Mouse (Mus musculus) bone marrow, adult 2 months (tissue): ENCODE measurements at regions not wholly inside any gene's neighbourhood (a gene's known extent, or its start where the extent isn't known, plus 50 kb on each side); places are given as distances from the start of the nearest gene placed in this dataset.
A peak's percentile ranks its signal among the peaks of the same experiment; 100 is the strongest.

Experiments used
- H3K27ac ChIP-seq: fragments of 200-500 bp; 2 replicates; pipeline ENCODE4 v1.5.1; 2012; ENCODE audit warnings: low read depth, mild to moderate bottlenecking, control low read depth, inconsistent platforms, low read length; ENCODE audit not compliant: control insufficient read depth, poor library complexity, insufficient read depth
- H3K4me1 ChIP-seq: fragments of 200-500 bp; 2 replicates; pipeline ENCODE4 v1.6.1; 2011; ENCODE audit warnings: low read length; ENCODE audit not compliant: control insufficient read depth, insufficient read depth
- H3K4me3 ChIP-seq: fragments of 200-500 bp; replicated peaks from 2 replicates; pipeline ENCODE3; 2011; ENCODE audit warnings: mild to moderate bottlenecking, low read depth, low read length, control low read depth; ENCODE audit not compliant: control insufficient read depth
- CTCF ChIP-seq: fragments of 200-500 bp; IDR thresholded peaks from 2 replicates; pipeline ENCODE4 v1.5.1; 2011; ENCODE audit warnings: low read length, control low read depth; ENCODE audit not compliant: control insufficient read depth, insufficient read depth
- POLR2A ChIP-seq: fragments of 200-500 bp; IDR thresholded peaks from 2 replicates; pipeline ENCODE4 v1.6.1; 2011; ENCODE audit warnings: low read depth, mild to moderate bottlenecking, control low read depth, low read length, borderline replicate concordance; ENCODE audit not compliant: control insufficient read depth
- WGBS: fragments of 180-500 bp; shearing (Covaris S2); methylation state at CpG from one replicate; pipeline ENCODE4 v1.1.7; 2018; 5-methylcytosine and 5-hydroxymethylcytosine counted together

GRCm38 (mm10) chr13:31080215-31080614, 106.2 kb downstream of the Gm5447 start:
- no peak overlapping the region for H3K27ac ChIP-seq
- WGBS: 20% methylated on average over 4 of the region's 4 CpGs
- TF ChIP-seq POLR2A: no peak
- no peak for TF ChIP-seq CTCF
- no peak overlapping the region for H3K4me3 ChIP-seq
- H3K4me1 ChIP-seq: no peaks in the 10 kb centered on the region

GRCm38 (mm10) chr13:31082448-31083140, 108.6 kb downstream of the Gm5447 start:
- TF ChIP-seq CTCF (peak; percentile 48; the same call in 1 of the 2 replicates), POLR2A (no peak)
- Histone ChIP-seq H3K27ac (no peak overlapping the region), H3K4me3 (no peak overlapping the region), H3K4me1 (no peaks in the 10 kb centered on the region)
- 29% methylated on average over 13 of the region's 13 CpGs for WGBS

- Histone ChIP-seq H3K27ac (no peak overlapping the region), H3K4me3 (no peak overlapping the region), H3K4me1 (no peaks in the 10 kb centered on the region)
- 75% methylated on average over 2 of the region's 2 CpGs for WGBS
- no peak for TF ChIP-seq CTCF
- TF ChIP-seq POLR2A: no peak
Measured at GRCm38 (mm10) chr13:31101051-31101450, 127.0 kb downstream of the Gm5447 start.

GRCm38 (mm10) chr13:31107434-31107833, 133.4 kb downstream of the Gm5447 start:
- no peak overlapping the region for H3K4me3 ChIP-seq
- TF ChIP-seq POLR2A: no peak
- no peak for TF ChIP-seq CTCF
- H3K4me1 ChIP-seq: no peaks in the 10 kb centered on the region
- 75% methylated on average over 2 of the region's 2 CpGs for WGBS
- H3K27ac ChIP-seq: no peak overlapping the region

- Histone ChIP-seq H3K4me1 (no peaks in the 10 kb centered on the region), H3K4me3 (no peak overlapping the region), H3K27ac (no peak overlapping the region)
- 69% methylated on average over 2 of the region's 2 CpGs for WGBS
- TF ChIP-seq POLR2A (no peak), CTCF (no peak)
Measured at GRCm38 (mm10) chr13:31109231-31109630, 135.2 kb downstream of the Gm5447 start.

GRCm38 (mm10) chr13:31122689-31123088, 148.7 kb downstream of the Gm5447 start:
- TF ChIP-seq CTCF: no peak
- TF ChIP-seq POLR2A: no peak
- no peak overlapping the region for H3K27ac ChIP-seq
- no peak overlapping the region for H3K4me3 ChIP-seq
- 58% methylated on average over 2 of the region's 2 CpGs for WGBS
- H3K4me1 ChIP-seq: no peaks in the 10 kb centered on the region

GRCm38 (mm10) chr13:31124547-31125216, 150.7 kb downstream of the Gm5447 start:
- Histone ChIP-seq H3K4me3 (no peak overlapping the region), H3K27ac (no peak overlapping the region), H3K4me1 (no peaks in the 10 kb centered on the region)
- TF ChIP-seq POLR2A: no peak
- no peak for TF ChIP-seq CTCF
- 59% methylated on average over 4 of the region's 4 CpGs for WGBS

GRCm38 (mm10) chr13:31132501-31132900, 158.5 kb downstream of the Gm5447 start:
- no peak overlapping the region for H3K27ac ChIP-seq
- H3K4me1 ChIP-seq: no peaks in the 10 kb centered on the region
- H3K4me3 ChIP-seq: no peak overlapping the region
- 85% methylated on average over 5 of the region's 5 CpGs for WGBS
- TF ChIP-seq CTCF (no peak), POLR2A (no peak)
